Mouse (Mus musculus) limb, embryonic 14.5 days (tissue): ENCODE results near the gene Sv2c. TPM values are rescaled to one million over a fixed set of nuclear protein-coding genes. Genes with fewer than 3 reads are reported as not detected.

ENCODE experiments used
- ATAC-seq: fragments of 200-750 bp; cut with Nextera tagmentation; 2 replicates; pipeline ENCODE4 v1.8.0; 2017; ENCODE audit warnings: low read depth, moderate number of reproducible peaks, moderate TSS enrichment; ENCODE audit not compliant: low FRiP score
- DNase-seq: peaks from one replicate; pipeline ENCODE4 v3.0.0-alpha.2; 2015; ENCODE audit warnings: low spot score
- H3K27ac ChIP-seq: fragments of 300-500 bp; sonication (generic); replicated peaks from 2 replicates; pipeline ENCODE4 v1.5.1; 2014; ENCODE audit warnings: low read depth, mild to moderate bottlenecking, low read length, moderate library complexity, mixed read lengths
- H3K27me3 ChIP-seq: fragments of 300-500 bp; sonication (generic); 2 replicates; pipeline ENCODE4 v1.6.1; 2014; ENCODE audit warnings: low read length, mixed read lengths; ENCODE audit not compliant: control insufficient read depth, insufficient read depth
- H3K36me3 ChIP-seq: fragments of 300-500 bp; sonication (generic); 2 replicates; pipeline ENCODE4 v1.6.1; 2014; ENCODE audit warnings: mild to moderate bottlenecking, low read length, moderate library complexity, mixed read lengths; ENCODE audit not compliant: control insufficient read depth, insufficient read depth
- H3K4me1 ChIP-seq: fragments of 300-500 bp; sonication (generic); 2 replicates; pipeline ENCODE4 v1.6.1; 2014; ENCODE audit warnings: antibody characterized with exemption, low read length, mixed read lengths; ENCODE audit not compliant: control insufficient read depth, insufficient read depth
- H3K4me2 ChIP-seq: fragments of 300-500 bp; sonication (generic); replicated peaks from 2 replicates; pipeline ENCODE4 v1.6.1; 2014; ENCODE audit warnings: low read depth, mild to moderate bottlenecking, low read length, moderate library complexity; ENCODE audit not compliant: severe bottlenecking
- H3K4me3 ChIP-seq: fragments of 300-500 bp; sonication (generic); replicated peaks from 2 replicates; pipeline ENCODE4 v1.5.1; 2014; ENCODE audit warnings: low read length
- H3K9ac ChIP-seq: fragments of 300-500 bp; sonication (generic); 2 replicates; pipeline ENCODE4 v1.6.1; 2014; ENCODE audit warnings: mild to moderate bottlenecking, low read depth, low read length, moderate library complexity; ENCODE audit not compliant: severe bottlenecking
- H3K9me3 ChIP-seq: fragments of 300-500 bp; sonication (generic); 2 replicates; pipeline ENCODE4 v1.6.1; 2016; ENCODE audit warnings: low read length; ENCODE audit not compliant: control insufficient read depth
- POLR2A ChIP-seq: fragments of 200-500 bp; IDR thresholded peaks from 2 replicates; pipeline ENCODE4 v1.8.0; 2012; ENCODE audit warnings: inconsistent platforms, mild to moderate bottlenecking, moderate library complexity, borderline replicate concordance; ENCODE audit not compliant: insufficient read depth, insufficient read length; ENCODE audit errors: extremely low read depth
- WGBS: fragments of 180-500 bp; shearing (Covaris S2); extraction: QIAGEN DNeasy Blood & Tissue Kit; methylation state at CpG from one replicate; pipeline ENCODE4 v1.1.7; 2014; 5-methylcytosine and 5-hydroxymethylcytosine counted together
- polyA plus RNA-seq, 2 experiments: library from polyadenylated mRNA; depleted of rRNA in 1 of 2; stranded (reverse) in 1 of 2; unstranded in 1 of 2; fragments of >200 nt; fragmentation: Nextera tagmentation in 1 of 2; extraction: Ambion mirVana in 1 of 2; gene quantifications; 2 replicates each; pipeline versions ENCODE4 v1.2.1 to v1.2.3; 2012 to 2014

Sv2c gene
- polyA plus RNA-seq, 2 experiments, result 1.3 to 1.5 TPM

DNA sequence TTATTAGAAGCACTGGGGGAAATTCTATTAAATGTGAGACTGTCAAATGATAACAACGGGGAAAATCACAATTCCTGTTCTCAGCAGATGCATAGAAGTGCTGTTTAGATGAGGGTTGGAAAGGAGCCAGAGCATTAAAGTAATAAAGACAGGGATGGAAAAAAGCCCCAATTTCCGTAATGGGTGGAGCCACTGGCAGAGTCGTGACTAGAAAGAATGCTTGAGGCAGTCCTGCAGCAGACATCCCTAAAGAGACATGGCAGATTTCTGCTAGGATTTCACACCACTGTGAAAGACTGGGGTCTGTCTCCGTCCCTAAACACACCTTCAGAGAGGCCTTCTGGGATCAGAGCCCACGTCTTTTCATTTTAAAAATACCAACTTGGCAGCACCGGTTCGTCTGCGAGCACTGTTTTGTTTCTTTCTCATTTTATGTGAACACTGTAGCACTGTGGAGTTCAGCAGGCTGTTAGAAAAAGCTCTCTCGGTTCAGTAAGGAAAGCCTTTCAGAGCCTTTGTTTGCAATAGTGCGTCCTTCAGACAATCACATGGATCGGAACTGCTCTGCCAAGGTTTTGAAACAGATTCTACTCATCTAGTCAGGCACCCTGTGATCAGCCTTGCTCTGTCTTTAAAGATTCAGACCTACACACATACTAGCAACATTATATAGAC lies 36.8 kb upstream of the Sv2c start:
- H3K36me3 ChIP-seq, result no peaks in the 10 kb centered on the region
- peak overlapping the region; percentile 43; the same call in 1 of the 2 replicates for H3K9ac ChIP-seq
- H3K4me3 ChIP-seq, result peak overlapping the region; percentile 21; the same call in 1 of the 2 replicates
- DNase-seq, result peak; percentile 72
- peak overlapping the region; percentile 75 for H3K27ac ChIP-seq
- peak; percentile 63; the same call in 1 of the 2 replicates for ATAC-seq
- no peaks in the 10 kb centered on the region for H3K27me3 ChIP-seq
- H3K9me3 ChIP-seq, result no peaks in the 10 kb centered on the region
- H3K4me1 ChIP-seq, result peaks cover 13% of the 10 kb centered on the region
- TF ChIP-seq POLR2A, result no peak
- H3K4me2 ChIP-seq, result peak overlapping the region; percentile 44
- WGBS, result 35% methylated on average over 11 of the region's 11 CpGs

DNA sequence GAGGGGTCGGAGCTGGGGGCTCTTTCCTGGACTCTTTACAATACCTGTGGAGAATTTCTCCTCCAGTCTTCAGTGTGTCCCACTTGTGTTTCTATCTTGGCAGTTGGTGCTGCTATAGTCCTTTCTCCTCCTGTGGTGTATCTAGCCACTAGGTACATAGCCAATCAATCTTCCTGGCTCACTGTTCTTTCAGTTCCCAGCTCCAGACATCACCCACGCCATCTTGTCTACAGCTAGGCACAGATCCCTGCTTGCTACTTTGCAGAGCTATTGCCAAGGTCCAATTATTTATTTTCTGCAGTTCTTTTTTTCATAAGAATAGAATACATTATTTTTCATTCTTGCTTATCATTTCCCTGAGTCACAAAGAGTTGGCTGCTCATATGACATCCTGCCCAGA lies 34.2 kb upstream of the Sv2c start:
- Histone ChIP-seq H3K27ac (no peak overlapping the region), H3K9ac (no peak overlapping the region), H3K4me3 (no peak overlapping the region), H3K4me2 (no peak overlapping the region), H3K36me3 (no peaks in the 10 kb centered on the region), H3K27me3 (no peaks in the 10 kb centered on the region), H3K9me3 (no peaks in the 10 kb centered on the region), H3K4me1 (peaks cover 6% of the 10 kb centered on the region; the same call in 1 of the 2 replicates)
- TF ChIP-seq POLR2A, result no peak
- DNase-seq (no peak), ATAC-seq (no peak)
- WGBS, result 70% methylated on average over 2 of the region's 2 CpGs

DNA sequence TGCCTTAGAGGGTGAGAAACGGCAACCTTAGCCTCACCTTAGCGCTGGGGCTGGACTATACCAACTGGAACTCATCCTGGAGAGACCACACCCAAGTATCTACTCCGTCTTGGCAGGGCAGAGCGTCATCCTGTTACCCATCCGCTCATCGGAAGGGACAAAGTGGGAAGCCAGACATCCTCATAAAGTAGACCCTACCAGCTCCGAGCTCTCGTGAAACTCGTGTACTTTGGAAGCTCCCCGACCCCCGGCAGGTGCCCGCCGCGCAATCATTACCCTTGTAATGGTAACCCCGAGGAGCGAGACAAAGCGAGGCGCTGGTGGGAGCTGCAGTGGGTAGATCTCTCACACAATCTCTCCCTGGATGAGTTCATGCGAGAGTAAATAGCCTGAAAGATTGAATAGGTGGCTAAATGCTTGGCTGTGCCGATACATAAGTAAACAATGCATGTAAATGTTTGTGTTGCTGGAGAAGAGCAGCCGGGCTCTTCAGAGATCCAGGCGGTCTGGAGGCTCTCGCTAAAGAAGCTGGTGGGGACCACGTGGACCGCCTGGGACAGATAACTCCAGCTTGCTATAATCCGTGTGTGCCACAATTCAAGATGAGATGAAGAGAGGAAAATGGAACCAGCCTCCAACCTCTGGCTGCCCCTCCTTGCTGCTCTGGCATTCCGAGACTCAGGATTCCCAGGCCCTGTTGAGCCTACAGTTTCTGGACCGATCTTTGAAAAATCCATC lies 1.2 kb upstream of the Sv2c start:
- no peak for DNase-seq
- Histone ChIP-seq H3K4me2 (peak overlapping the region; percentile 90), H3K4me3 (peak overlapping the region; percentile 52), H3K9me3 (no peaks in the 10 kb centered on the region), H3K27ac (no peak overlapping the region), H3K36me3 (no peaks in the 10 kb centered on the region), H3K27me3 (peaks cover 63% of the 10 kb centered on the region), H3K4me1 (peaks cover 17% of the 10 kb centered on the region), H3K9ac (no peak overlapping the region)
- no peak for ATAC-seq
- TF ChIP-seq POLR2A, result no peak
- 4% methylated on average over 28 of the region's 28 CpGs for WGBS

- Histone ChIP-seq H3K27ac (no peak overlapping the region), H3K27me3 (peaks cover 68% of the 10 kb centered on the region), H3K9ac (peak overlapping the region; percentile 43), H3K9me3 (no peaks in the 10 kb centered on the region), H3K4me2 (peak overlapping the region; percentile 90), H3K4me3 (peak overlapping the region; percentile 52), H3K36me3 (no peaks in the 10 kb centered on the region), H3K4me1 (peaks cover 17% of the 10 kb centered on the region)
- ATAC-seq (no peak), DNase-seq (no peak)
- WGBS, result under 1% methylated on average over 13 of the region's 15 CpGs
- no peak for TF ChIP-seq POLR2A
Measured at GRCm38 (mm10) chr13:96132833-96133232, 456 bp upstream of the Sv2c start.

GRCm38 (mm10) chr13:96131911-96132310 lies 466 bp downstream of the Sv2c start:
- H3K4me1 ChIP-seq, result peaks cover 17% of the 10 kb centered on the region
- DNase-seq (no peak), ATAC-seq (no peak)
- no peak overlapping the region for H3K27ac ChIP-seq
- no peaks in the 10 kb centered on the region for H3K36me3 ChIP-seq
- peak overlapping the region; percentile 90 for H3K4me2 ChIP-seq
- WGBS, result 0% methylated on average over 19 of the region's 19 CpGs
- peaks cover 76% of the 10 kb centered on the region for H3K27me3 ChIP-seq
- peak overlapping the region; percentile 52 for H3K4me3 ChIP-seq
- H3K9me3 ChIP-seq, result no peaks in the 10 kb centered on the region
- no peak for TF ChIP-seq POLR2A
- peak overlapping the region; percentile 43 for H3K9ac ChIP-seq
